Mouse (Mus musculus) spleen, adult 2 months (tissue): ENCODE results near the gene Agr3.

Experiments used
- CTCF ChIP-seq: fragments of 200-500 bp; IDR thresholded peaks from 2 replicates; pipeline ENCODE4 v1.5.1; 2011; ENCODE audit warnings: mild to moderate bottlenecking, inconsistent platforms; ENCODE audit not compliant: insufficient read depth, insufficient read length, insufficient replicate concordance; ENCODE audit errors: extremely low read depth
- POLR2A ChIP-seq: fragments of 200-500 bp; IDR thresholded peaks from 2 replicates; pipeline ENCODE4 v1.6.1; 2011; ENCODE audit warnings: low read depth, low read length, inconsistent platforms

DNA sequence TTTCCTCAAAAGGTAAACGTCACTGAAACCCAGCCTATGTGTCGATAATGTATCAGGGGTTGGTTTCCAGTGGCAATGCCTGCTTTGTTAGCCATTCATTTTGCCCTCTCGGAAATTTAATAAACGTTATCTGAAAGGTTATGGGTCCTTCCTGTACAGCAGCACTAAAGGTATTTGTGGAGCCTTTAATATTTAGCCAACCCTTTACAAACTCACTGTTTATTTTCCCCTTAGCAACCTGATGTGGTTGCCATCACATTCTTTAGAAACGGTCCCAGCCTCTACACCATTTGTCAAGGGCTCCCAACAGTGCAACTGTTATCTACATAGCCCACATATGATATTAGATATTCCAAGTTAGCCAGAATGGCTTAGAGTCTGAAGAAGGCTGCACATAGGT lies 54.2 kb downstream of the Agr3 start:
- TF ChIP-seq POLR2A (no peak), CTCF (no peak)
